Mouse (Mus musculus): ENCODE results near the gene Fktn.
"Not testable (repeated sequence)": the region's sequence is repeated elsewhere in the genome, so short reads cannot be mapped to it uniquely, and the experiment has no call there.

Fktn gene

DNA sequence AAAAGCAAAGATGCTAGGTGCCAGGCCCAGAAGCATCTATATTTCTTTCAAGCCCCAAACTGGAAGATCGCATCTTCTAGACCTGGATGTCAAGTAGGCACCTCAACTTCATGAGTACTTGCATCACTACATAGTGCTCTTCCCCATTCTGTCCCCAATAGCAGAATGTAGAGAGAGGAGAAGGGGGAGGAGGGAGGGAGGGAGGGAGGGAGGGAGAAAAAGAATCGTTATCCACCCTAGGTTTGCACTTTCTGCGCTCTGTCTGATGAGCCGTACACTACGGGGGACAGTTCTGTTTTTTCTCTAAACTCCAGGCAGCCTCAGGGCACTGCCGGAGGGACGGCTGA is at the start of gene Fktn:
TSS of gene Fktn (plus strand) at position 295 of the 347 bp plus-strand sequence.
- no peak for DNase-seq (ENCODE audit: extremely low spot score, low read depth, low spot score)

DNA sequence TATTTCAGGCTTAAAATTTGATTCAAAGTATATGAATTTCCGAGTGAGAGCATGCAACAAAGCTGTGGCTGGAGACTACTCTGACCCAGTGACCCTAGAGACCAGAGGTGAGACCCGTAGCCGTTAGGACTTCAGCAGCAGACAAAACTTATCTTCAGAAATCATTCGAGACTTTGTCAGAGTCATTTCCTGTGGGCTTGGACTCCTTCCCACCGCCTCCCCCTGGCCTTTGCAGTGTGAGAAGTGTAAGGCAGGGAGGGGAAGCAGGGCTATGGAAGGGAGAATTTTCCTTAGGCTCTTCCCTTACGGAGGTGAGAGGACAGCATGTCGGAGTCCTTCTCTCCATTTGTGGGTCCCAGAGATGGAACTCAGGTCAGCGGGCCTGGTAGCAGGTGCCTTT is 31.7 kb upstream of the Fktn start:
- DNase-seq (ENCODE audit: extremely low spot score, low read depth, low spot score) = no peak

DNA sequence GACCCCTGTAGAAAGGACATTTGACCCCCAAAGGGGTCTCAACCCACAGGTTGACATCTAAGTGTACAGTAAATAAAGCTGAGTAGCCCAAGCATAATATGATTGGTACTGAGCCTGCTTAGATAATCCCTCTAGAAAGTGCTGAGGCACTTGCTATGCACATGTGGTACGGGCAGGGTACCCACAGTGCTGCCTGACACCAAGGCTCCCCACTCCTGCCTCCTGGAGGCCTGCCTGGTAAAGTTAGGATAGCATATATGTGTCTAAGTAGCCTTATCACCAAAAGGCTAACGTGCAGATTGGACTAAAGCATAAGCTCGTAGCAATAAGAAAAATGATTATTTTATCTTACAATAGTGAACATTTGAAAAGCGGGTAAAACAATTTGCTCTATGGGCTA is 24.8 kb upstream of the Fktn start:
- no peak for DNase-seq (ENCODE audit: extremely low spot score, low read depth, low spot score)

DNA sequence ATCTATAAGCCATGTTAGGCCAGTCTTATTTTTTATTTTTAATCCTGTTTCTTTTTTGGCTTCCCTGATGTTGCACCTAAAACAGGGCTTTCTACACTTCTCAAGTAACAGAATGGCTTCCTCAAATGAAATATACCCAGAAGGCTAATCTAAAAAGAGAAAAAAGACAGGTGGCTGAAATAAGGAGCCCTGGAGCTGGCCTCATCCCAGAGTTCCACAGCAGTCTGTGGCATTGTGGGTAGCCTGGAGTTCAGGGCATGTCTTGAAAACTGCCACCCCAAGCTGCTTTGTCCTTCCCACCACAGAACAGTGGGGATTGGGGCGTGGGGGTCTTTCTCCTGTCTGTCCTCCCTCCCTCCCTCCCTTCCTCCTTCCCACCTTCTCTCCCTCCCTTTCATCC is 22.4 kb upstream of the Fktn start:
- no peak for DNase-seq (ENCODE audit: extremely low spot score, low read depth, low spot score)

DNA sequence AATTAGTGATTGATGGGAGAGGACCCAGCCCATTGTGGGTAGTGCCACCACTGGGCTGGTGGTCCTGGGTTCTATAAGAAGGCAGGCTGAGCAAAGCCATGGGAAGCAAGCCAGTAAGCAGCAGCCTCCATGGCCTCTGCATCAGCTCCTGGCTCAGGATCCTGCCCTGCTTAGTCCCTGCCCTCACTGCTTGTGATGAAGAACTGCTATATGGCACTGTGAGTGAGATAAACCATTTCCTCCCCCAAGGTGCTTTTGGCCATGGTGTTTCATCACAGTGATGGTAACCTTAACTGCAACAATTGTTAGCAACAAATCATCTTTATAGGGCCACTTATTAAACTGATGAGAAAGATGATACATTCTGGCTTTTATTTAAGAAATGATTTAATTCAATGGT is 4.6 kb upstream of the Fktn start:
- DNase-seq (ENCODE audit: extremely low spot score, low read depth, low spot score) = not testable (repeated sequence)

DNA sequence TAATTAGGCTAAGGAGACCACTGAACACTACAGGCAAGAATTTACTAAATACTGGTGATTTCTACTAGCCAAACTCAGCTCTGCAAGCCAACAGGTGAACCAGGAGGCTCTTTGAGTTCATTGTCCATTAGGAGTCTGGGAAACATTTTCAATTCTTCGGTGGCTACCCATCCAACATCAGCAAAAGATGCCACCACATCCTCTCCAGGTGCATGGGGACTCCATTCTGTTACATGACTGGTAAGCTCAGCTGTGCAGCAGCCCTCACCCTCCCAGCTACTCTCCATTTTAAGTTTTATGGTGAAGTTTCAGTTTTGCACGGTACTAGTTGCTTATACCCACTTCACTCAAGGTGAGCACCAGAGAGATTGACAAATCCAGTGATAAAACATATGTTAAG is 3.8 kb upstream of the Fktn start:
- no peak for DNase-seq (ENCODE audit: extremely low spot score, low read depth, low spot score)

DNA sequence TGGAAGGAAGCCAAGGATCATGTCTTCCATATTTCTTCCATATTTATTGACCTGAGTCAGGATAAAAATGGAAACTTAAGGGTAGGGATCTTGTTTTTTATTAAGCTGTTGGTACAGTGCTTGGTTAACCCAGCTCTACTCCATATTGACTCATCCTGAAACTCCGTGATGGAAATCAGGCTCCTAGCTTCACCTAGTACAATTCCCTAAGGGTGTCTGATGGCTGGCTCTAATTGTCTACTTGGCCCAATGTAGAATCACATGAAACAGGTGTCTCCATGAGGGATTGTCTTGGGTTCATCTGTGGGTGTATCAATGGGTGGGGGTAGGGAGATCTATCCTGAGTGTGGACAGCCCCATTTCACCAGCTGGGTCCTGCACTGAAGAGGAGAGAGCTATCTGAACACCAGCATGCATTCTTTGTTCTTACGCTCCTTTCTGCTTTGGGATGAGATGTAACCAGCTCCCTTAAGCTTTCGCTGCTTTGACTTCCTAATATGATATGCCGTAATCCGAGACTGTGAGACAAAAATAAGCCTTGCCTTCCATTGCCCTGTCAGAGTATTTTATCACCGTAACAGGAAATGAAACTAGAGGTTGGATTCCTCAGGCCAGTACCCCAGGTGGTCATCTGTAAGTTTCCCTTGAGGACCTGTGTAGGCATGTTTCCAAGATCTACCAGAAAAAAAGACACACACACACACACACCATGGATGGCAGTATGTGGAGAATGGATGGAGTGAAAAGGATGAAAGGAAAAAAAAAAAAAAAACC is 3.1 kb upstream of the Fktn start:
- DNase-seq (ENCODE audit: extremely low spot score, low read depth, low spot score) = no peak

DNA sequence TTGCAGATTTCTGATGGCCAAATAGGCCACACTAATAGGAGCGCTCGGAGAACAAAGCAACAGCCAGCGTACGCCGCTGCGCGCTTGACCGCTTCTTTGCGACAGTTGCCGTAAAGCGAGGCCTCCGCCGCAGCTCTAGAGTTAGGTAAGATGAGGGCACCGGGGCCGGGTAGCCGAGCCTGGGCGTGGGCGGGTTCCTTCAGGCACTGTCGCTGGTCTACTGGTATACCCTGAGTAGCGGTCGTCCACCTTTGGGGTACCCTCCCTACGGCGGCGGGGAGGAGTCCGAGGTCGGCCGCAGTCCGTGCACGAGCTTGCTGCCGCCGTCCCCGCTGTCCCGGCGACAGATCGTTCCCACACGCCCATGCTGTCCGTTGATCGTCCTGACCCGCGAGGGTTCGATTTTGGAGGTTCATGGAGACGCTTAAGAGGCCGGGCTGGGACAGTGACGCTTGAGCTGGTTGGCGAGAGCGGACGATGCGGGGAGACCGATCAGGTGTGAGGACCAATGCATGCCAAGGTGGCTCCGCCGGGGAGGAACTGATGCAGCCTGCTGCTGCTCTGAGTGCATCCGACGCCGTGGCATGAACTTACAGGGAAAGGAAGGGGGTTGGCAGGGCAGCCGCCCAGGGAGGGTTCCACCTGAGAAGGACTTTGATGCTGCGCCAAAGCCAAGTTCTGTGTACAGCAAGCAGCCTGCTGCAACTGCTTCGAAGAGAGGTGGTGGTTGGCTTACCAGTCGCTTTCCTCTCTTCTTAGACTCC is 435 bp downstream of the Fktn start:
- DNase-seq (ENCODE audit: extremely low spot score, low read depth, low spot score) = peak; percentile 88

DNA sequence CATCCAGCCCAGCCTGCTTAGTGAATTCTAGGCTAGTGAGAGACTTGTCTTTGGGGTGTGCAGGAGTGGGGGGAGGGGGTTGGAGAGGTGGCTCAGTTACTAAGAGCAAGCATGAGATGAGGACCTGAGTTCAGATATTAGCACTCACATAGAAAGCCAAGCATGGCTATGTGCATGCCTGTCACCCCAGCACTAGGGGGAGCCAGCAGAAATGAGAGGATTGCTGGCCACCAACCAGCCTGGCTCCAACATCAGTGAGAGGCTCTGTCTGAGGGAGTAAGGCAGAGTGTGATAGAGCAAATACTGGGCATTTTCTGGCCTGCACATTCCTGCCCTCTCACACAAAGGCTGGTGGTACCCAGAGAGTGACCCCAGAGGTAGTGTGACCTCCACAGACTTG is 2.2 kb downstream of the Fktn start:
- no peak for DNase-seq (ENCODE audit: extremely low spot score, low read depth, low spot score)

DNA sequence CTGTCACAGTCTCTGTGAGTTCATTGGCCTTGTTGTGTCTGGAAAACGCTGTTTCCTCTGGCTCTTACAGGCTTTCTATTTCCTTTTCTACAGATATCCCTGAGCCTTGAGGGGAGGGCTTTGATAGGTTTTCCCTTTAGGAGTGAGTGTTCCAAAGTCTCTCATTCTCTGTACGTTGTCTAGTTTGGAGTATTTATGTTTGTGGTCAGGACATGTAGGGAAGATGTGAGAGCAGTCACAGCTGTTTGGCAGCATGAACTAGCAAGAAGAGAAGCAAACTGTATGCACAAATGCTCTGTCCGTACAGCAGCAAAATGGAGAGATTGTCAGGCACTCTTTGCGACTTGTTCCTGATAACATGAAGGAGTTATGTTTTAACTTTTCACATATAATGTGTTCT is 3.7 kb downstream of the Fktn start:
- DNase-seq (ENCODE audit: extremely low spot score, low read depth, low spot score) = no peak

DNA sequence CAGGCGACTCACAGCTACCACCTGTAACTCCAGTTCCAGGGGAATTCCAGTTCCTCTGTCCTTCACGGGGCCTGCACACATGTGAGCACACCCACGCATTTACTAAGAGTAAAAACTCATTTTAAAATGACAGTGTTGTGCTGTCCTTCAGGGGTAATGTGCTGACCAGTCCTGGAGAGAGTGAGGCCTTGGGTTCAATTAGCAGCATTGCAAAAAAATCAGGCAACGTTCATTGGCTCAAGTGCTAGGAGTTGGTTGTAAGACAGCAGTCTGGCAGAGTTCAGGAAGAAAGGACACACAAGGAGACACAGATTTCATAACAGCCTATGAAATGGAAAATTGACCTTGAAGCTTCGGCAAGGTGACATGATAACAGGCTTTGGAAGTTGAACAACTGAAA is 4.5 kb downstream of the Fktn start:
- DNase-seq (ENCODE audit: extremely low spot score, low read depth, low spot score) = no peak

DNA sequence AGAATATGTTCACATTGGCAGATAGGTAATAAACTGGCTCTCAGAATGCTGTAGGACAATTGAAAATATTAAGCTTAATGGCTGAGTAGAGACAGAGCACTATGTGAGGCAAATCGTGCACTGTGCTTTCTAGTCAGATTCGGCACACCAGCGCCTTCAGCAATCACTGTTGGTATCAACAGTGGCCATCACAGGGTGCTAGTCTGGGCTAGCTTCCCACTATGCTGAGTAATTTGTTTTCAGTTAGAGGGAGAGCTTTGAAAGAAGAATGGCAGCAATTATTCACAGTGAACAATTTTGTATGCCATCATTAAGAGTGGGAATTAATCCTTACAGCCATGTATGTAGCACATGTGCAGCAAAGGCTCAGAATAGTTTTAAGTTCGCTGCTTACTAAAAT is 8.7 kb downstream of the Fktn start:
- no peak for DNase-seq (ENCODE audit: extremely low spot score, low read depth, low spot score)

DNA sequence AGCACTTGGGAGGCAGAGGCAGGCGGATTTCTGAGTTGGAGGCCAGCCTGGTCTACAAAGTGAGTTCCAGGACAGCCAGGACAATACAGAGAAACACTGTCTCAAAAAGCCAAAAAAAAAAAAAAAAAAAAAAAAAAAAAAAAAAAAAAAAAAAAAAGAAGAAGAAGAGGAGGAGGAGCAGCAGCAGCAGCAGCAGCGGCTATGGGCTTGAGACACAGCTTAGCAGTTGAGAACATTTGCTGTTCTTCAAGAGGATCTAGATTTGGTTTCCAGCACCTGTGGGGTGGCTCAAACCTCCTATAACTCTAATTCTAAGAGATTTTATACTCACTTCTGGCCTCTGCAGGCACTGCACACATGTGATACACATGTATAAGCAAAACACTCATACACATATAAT is 12.3 kb downstream of the Fktn start:
- DNase-seq (ENCODE audit: extremely low spot score, low read depth, low spot score) = not testable (repeated sequence)

DNA sequence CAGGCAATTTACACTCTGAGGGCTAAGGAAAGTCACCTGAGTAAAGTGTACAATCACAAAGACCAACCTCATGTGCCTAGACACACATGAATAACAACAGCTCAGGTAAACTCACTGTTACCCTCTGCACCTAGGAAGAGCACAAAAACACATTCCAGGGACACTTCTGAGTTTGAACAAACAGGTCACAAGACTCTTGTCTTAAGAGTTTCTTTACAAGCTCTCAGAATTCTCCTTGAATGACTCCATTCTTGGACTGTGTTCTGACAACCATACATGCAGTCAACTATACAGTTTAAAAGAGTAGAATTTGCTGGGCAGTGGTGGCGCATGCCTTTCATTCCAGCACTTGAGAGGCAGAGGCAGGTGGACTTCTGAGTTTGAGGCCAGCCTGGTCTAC is 14.3 kb downstream of the Fktn start:
- DNase-seq (ENCODE audit: extremely low spot score, low read depth, low spot score) = no peak

DNA sequence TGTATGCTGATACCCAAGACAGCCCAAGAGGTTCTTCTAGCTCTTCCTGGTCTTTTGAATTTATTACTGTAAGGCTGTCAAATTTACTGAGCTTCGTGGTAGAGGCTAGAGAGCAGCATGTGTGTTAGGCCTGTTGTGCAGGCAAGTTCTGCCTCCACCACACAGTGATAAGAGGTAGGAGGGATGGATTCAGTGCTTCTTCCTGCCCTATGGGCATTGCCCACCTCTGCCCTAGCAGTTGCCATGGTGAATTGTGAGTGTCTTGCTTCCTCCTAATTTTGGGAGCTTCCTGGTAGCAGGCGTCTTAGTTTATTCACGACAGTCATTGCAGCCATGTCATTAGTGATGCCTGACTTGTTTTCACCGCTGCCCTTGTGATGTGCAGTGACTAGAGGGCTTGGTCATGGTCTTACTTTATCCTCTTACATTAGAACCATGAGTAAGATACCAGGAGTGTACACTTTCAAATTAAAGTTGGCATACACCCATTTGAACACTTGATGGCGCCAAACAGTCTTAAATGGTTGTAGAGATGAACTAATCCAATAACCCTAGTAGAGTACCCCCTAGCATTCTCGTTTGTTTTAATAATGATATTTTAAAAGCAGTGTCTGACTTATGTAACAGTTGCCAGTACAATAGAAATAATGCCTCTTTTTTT is 25.3 kb downstream of the Fktn start:
- DNase-seq (ENCODE audit: extremely low spot score, low read depth, low spot score) = peak; percentile 33

DNA sequence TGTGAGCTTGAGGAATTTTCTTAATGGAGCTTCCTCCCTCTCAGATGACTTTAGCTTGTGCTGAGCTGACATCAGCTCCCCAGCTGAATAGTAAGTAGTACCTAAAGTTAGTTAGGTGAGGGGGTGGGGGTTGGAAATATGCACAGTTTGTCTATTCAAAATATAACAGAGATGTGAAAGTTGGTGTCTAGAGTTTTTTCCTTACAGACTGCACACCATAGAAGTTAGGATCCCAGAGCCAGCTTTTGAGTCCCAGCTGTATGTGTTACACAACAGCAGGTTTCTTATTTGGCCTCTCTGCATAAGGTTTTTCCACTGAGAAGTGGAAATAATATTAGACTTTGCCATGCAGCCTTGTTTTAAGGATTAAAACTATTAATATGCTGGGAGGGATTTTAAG is 36.0 kb downstream of the Fktn start:
- DNase-seq (ENCODE audit: extremely low spot score, low read depth, low spot score) = no peak

DNA sequence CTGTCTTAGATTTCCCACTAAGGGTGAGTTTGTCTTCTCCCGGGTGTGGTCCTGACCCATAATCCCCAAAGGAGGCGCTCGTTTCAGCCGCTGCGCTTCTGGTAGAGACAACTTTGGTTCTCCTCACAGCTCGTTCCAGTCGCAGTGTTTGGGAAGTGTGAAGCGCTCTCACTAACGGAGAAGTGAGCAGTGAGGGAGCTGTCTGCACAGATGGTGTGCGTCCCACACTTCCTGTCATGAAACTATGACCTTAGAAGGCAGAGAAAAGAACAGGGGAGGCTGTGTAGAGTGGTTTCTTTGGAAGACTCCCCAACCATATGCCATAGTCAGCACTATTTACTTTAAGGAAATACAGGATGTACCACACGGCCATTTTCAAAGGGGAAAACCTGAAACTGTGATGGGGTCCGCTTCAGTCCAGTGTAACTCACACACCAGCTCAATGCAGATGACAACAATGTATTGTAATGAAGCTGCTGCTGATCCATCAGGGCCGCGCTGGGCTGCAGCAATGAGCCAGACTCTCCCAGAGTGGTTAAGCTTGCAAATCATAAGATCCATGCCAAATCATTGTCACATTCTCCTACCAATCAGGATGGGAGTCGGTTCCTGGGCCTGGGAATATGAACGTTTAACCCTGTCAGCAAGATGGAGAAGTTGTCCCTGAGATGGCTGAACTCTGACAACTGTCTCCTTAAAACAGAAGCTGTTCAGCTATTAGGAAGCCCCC is 36.8 kb downstream of the Fktn start:
- no peak for DNase-seq (ENCODE audit: extremely low spot score, low read depth, low spot score)

DNA sequence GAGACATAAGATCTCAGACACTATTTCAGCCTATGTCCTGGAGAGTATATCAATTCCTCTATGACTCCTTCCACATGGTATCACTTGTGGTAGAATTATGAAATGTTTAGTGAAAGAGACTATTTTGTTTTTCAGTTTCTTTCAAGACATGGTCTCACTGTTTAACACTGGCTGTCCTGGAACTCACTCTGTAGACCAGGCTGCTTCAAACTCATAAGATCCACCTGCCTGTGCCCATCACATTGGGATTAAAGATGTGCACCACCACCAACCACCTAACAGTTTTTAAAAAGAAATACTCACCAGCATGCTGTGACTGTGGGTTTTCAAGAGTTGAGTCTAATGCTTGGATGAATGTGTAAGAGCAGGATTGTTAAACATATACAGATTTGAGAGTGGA is 43.2 kb downstream of the Fktn start:
- DNase-seq (ENCODE audit: extremely low spot score, low read depth, low spot score) = no peak

DNA sequence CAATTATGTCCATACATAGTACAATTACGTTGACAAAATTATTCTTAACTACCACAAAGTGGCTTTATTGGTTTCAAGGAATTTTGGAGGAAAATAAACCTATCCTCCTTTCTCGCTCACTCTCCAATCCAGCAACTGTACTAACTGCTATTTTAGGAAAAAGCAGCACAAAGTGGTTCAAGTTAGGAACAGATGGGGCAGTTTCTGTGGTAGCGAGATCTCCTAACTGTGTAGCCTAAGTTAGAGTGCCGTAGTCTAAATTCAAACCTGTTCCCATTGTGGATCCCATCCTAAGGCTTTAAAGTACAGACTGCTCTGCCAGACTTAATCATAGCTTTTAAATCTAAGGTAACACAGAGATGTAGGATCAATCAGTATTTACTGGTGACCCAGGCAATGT is 45.0 kb downstream of the Fktn start:
- DNase-seq (ENCODE audit: extremely low spot score, low read depth, low spot score) = no peak

DNA sequence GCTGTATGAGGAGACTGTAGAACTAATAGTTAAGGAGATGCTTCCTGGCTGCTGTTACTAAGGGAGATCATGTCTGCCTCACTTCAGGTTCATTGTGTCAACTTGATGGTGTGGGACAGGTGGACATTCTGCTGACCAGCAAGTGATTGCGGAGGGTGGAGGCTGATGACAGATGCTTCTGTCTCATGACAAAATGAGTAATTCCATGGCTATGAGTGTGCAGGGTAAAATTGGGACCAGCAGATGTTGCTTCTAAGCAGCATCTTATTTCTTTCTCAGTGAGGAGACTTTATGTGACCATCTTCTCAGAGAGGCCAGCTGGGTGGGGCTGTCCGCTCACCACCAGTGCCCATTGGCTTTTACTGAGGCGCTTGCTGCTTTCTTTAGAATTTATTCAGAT is 45.9 kb downstream of the Fktn start:
- no peak for DNase-seq (ENCODE audit: extremely low spot score, low read depth, low spot score)

DNA sequence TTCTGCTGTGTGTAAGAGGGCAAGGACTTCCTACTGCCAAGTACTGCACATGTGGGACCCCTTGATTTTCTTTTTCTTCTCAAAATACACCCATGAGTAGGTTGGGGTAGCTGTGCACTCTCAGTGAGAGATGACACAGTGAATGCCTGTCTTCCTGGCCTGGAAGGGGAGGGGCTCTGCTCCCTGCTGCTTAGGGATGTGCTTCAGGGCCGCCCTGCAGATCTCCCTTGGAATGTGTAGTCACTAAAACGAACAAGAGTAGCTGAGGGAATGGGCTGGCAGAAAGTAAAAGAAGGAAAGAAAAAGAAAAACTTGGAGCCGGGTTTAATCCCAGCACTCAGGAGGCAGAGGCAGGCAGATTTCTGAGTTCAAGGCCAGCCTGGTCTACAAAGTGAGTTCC is 48.7 kb downstream of the Fktn start:
- DNase-seq (ENCODE audit: extremely low spot score, low read depth, low spot score) = no peak
